Mouse (Mus musculus) brain, embryonic 14.5 days (tissue): Measurements from ENCODE around the gene Prdm2.

Experiments used
- CTCF ChIP-seq: fragments of 200-500 bp; IDR thresholded peaks from 2 replicates; pipeline ENCODE4 v1.5.1; 2012; ENCODE audit warnings: inconsistent platforms, mild to moderate bottlenecking, moderate library complexity, borderline replicate concordance; ENCODE audit not compliant: insufficient read depth, insufficient read length; ENCODE audit errors: extremely low read depth
- POLR2A ChIP-seq: fragments of 200-500 bp; IDR thresholded peaks from 2 replicates; pipeline ENCODE4 v1.6.1; 2012; ENCODE audit warnings: mild to moderate bottlenecking, inconsistent platforms, borderline replicate concordance; ENCODE audit not compliant: poor library complexity, insufficient read depth, insufficient read length, severe bottlenecking; ENCODE audit errors: extremely low read depth

DNA sequence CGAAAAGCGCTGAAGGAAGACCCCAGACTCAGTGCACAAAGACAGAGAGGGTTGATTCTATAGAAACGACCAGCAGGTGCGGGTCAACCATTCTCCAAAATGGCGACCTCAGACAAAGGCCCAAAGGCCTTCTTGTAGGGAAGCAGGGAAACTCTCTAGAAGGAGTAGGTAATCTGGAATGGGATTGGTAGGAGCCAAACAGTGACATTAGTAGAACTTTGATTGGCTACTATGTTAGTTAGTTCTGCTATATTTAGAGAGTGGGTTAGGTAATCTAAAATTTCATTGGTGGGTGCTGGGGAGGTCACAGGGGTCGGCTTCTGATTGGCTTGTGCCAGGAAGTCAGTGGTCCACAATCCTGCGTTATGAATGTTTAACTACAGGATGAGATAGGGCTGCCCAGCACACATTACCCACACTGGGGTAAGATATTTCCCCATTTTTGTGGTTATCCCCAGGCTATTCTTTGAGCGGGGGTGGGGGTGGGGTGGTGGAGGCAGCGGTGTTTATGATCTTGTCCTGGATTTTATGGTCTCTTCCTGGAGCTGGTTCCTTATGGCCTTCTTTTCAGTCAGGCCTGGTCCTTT lies 26.9 kb upstream of the Prdm2 start:
- no peak for TF ChIP-seq CTCF
- no peak for TF ChIP-seq POLR2A
